Mouse (Mus musculus): ENCODE measurements around the gene Fgf15. TPM values are rescaled to one million over a fixed set of nuclear protein-coding genes. Genes with fewer than 3 reads are reported as not detected.

Gene Fgf15
- total and polyA plus RNA-seq, 3 experiments = 38.9 to 129 (median 48.5) TPM

DNA sequence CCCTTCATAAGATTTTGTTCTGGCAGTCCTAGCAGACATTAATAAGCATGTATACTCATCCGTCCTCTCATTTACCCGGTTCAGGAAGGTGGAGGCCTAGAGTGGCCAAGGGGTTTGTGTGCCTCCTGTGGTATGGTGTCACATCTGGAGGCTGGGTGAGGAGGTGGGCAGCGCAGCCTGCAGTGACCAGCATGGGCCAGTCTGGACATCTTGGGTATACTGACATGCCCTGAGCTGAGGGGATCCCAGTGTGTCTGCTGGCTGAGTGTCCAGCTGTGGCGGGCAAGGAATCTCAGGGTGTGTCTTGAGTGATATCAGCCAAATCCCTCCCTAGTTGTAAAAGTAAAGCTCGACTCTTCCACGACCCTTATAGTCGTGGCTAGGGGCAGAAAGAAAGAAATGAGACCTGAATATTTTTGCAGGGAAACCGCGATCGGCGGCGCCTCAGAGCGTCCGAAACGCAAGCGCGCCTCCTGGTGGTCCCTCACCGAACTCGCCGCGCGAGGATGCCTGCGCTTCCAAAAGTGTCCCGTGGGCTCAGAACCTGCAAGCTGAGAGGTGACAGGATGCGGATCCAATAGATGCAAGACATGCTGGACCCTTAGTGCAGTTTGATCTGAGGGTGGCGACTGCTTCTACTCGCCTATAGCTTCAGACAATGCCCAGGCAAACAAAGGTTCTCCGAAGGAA lies 10.5 kb downstream of the Fgf15 start:
- ATAC-seq (ENCODE audit: extremely low read depth, insufficient number of reproducible peaks, low FRiP score, poor library complexity, severe bottlenecking) (no peak; the same call in 1 of the 2 replicates), DNase-seq (ENCODE audit: low spot score) (no peak)
- Histone ChIP-seq H3K4me1 (ENCODE audit: insufficient read depth, low read depth, low read length) (peaks cover 25% of the 10 kb centered on the region), H3K9me3 (replicated peaks) (0 out of 2 replicates have a peak, but pooled peaks cover 3% of the 10 kb centered on the region), H3K4me3 (ENCODE audit: low read depth, low read length) (peak overlapping the region; percentile 11; the same call in 1 of the 2 replicates), H3K36me3 (replicated peaks) (peaks cover 48% of the 10 kb centered on the region), H3K27me3 (ENCODE audit: insufficient read depth, low read length) (no peaks in the 10 kb centered on the region)
- TF ChIP-seq CTCF (IDR thresholded peaks at IDR 0.05; ENCODE audit: low read depth, low read length) (peak; percentile 50), GATA1 (IDR thresholded peaks at IDR 0.05; ENCODE audit: borderline replicate concordance, low read length) (no peak)

DNA sequence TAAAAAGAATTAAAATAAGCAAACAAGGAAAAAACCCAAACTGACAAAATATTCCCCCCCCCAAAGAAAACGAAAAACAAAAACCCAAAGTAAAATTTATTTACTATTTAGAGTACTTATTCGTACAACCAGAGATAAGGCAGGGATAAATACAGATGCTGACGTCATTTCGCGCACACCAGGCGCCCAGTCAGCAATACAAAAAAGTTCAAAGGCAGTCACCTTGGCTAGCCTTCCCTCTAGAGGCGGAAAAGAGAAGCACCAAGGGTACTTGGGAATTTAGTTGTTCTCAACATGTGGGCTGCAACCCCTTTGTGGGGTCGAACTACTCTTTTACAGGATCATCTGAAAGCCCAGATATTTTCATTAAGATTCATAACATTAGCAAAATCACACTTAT lies 11.5 kb downstream of the Fgf15 start:
- Histone ChIP-seq H3K4me3 (ENCODE audit: low read depth, low read length) (no peak overlapping the region), H3K4me1 (ENCODE audit: insufficient read depth, low read depth, low read length) (peaks cover 21% of the 10 kb centered on the region), H3K27me3 (ENCODE audit: insufficient read depth, low read length) (no peaks in the 10 kb centered on the region), H3K36me3 (replicated peaks) (peaks cover 39% of the 10 kb centered on the region), H3K9me3 (replicated peaks) (0 out of 2 replicates have a peak, but pooled peaks cover 3% of the 10 kb centered on the region)
- ATAC-seq (ENCODE audit: extremely low read depth, insufficient number of reproducible peaks, low FRiP score, poor library complexity, severe bottlenecking) (peak; percentile 49; the same call in 1 of the 2 replicates), DNase-seq (ENCODE audit: low spot score) (peak; percentile 48)
- TF ChIP-seq GATA2 (IDR thresholded peaks at IDR 0.05; ENCODE audit: borderline replicate concordance, low read depth, low read length) = no peak
- TF ChIP-seq CTCF (IDR thresholded peaks at IDR 0.05; ENCODE audit: low read depth, low read length) = no peak
- TF ChIP-seq POLR2AphosphoS5 (IDR thresholded peaks at IDR 0.05; ENCODE audit: insufficient replicate concordance, low read depth, low read length) = no peak
- no peak for TF ChIP-seq GATA1 (IDR thresholded peaks at IDR 0.05; ENCODE audit: borderline replicate concordance, low read length)

DNA sequence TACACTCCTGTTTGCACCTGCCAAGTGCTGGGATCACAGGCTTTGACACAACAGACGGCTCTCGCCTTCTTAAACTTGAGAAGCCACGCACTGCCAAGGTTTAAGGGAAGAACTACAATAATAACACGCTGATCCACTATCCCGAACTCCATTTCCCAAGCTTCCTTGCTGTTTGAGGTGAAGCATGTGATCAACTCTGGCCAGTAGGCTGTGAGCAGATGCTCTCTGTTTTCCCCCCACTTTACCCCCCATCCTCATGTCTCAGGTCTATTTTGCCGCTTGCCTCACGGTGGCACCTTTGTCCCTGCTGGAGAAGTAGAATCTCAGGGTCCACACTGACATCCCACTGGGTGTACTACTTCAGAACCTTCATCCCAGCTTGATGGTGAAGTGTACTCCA lies 12.4 kb downstream of the Fgf15 start:
- no peaks in the 10 kb centered on the region for H3K27me3 ChIP-seq (ENCODE audit: insufficient read depth, low read length)
- peaks cover 31% of the 10 kb centered on the region for H3K36me3 ChIP-seq (replicated peaks)
- peaks cover 21% of the 10 kb centered on the region for H3K4me1 ChIP-seq (ENCODE audit: insufficient read depth, low read depth, low read length)
- no peak overlapping the region for H3K4me3 ChIP-seq (ENCODE audit: low read depth, low read length)
- no peak for TF ChIP-seq CTCF (IDR thresholded peaks at IDR 0.05; ENCODE audit: low read depth, low read length)
- TF ChIP-seq GATA2 (IDR thresholded peaks at IDR 0.05; ENCODE audit: borderline replicate concordance, low read depth, low read length) = no peak
- ATAC-seq (ENCODE audit: extremely low read depth, insufficient number of reproducible peaks, low FRiP score, poor library complexity, severe bottlenecking) (no peak), DNase-seq (ENCODE audit: low spot score) (no peak)
- H3K9me3 ChIP-seq (replicated peaks) = 0 out of 2 replicates have a peak, but pooled peaks cover 3% of the 10 kb centered on the region

- H3K9me3 ChIP-seq (replicated peaks) = no peaks in the 10 kb centered on the region
- no peak for DNase-seq (ENCODE audit: low spot score)
- peaks cover 25% of the 10 kb centered on the region for H3K4me1 ChIP-seq (ENCODE audit: insufficient read depth, low read depth, low read length)
- no peak for ATAC-seq (ENCODE audit: extremely low read depth, insufficient number of reproducible peaks, low FRiP score, poor library complexity, severe bottlenecking)
- no peak for TF ChIP-seq POLR2AphosphoS5 (IDR thresholded peaks at IDR 0.05; ENCODE audit: insufficient replicate concordance, low read depth, low read length)
- TF ChIP-seq CTCF (IDR thresholded peaks at IDR 0.05; ENCODE audit: low read depth, low read length) = no peak
- TF ChIP-seq TAL1 (conservative IDR thresholded peaks at IDR 0.05; ENCODE audit: low read depth, low read length) = no peak
- no peak for TF ChIP-seq GATA2 (IDR thresholded peaks at IDR 0.05; ENCODE audit: borderline replicate concordance, low read depth, low read length)
- no peak for TF ChIP-seq GATA1 (IDR thresholded peaks at IDR 0.05; ENCODE audit: borderline replicate concordance, low read length)
- no peak overlapping the region for H3K4me3 ChIP-seq (ENCODE audit: low read depth, low read length)
- H3K36me3 ChIP-seq (replicated peaks) = peaks cover 15% of the 10 kb centered on the region
- no peaks in the 10 kb centered on the region for H3K27me3 ChIP-seq (ENCODE audit: insufficient read depth, low read length)
These were observed 14.8 kb downstream of the Fgf15 start for GRCm38 (mm10) chr7:144911121-144911520.

- peaks cover 24% of the 10 kb centered on the region for H3K36me3 ChIP-seq (replicated peaks)
- H3K9me3 ChIP-seq (replicated peaks) = no peaks in the 10 kb centered on the region
- TF ChIP-seq GATA1 (IDR thresholded peaks at IDR 0.05; ENCODE audit: borderline replicate concordance, low read length) = no peak
- TF ChIP-seq CTCF (IDR thresholded peaks at IDR 0.05; ENCODE audit: low read depth, low read length) = no peak
- no peak for TF ChIP-seq GATA2 (IDR thresholded peaks at IDR 0.05; ENCODE audit: borderline replicate concordance, low read depth, low read length)
- TF ChIP-seq POLR2AphosphoS5 (IDR thresholded peaks at IDR 0.05; ENCODE audit: insufficient replicate concordance, low read depth, low read length) = no peak
- TF ChIP-seq TAL1 (conservative IDR thresholded peaks at IDR 0.05; ENCODE audit: low read depth, low read length) = no peak
- no peaks in the 10 kb centered on the region for H3K27me3 ChIP-seq (ENCODE audit: insufficient read depth, low read length)
- DNase-seq (ENCODE audit: low spot score) (no peak), ATAC-seq (ENCODE audit: extremely low read depth, insufficient number of reproducible peaks, low FRiP score, poor library complexity, severe bottlenecking) (no peak)
- H3K4me1 ChIP-seq (ENCODE audit: insufficient read depth, low read depth, low read length) = peaks cover 27% of the 10 kb centered on the region
- H3K4me3 ChIP-seq (ENCODE audit: low read depth, low read length) = no peak overlapping the region
These were observed 16.6 kb downstream of the Fgf15 start for GRCm38 (mm10) chr7:144912897-144913296.

DNA sequence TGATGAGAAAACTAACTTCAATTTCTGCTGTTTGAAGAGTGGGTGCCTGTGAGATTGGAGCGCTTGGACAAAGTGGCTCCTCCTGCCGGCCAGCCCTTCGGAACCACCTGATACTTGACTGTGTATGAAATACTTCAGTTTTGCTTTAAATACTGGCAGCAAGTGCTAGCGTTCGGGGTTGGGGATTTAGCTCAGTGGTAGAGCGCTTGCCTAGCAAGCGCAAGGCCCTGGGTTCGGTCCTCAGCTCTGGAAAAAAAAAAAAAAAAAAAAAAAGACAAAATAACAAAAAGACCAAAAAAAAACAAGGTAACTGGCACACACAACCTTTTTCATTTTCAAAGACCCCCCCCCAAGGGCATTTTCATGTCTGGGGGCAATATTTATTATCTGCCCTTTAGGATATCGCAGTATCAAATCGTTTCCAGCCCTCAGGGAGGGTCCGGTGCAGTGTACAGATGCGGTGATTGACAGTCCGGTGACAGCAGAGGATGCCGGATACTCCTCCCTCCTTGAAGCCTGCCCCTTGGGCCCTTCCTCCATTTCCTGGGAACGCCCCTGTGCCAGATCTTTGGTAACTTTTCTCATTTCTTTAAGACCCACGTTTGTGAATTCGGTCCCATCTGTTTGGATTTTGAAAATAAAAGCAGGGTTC lies 18.1 kb downstream of the Fgf15 start:
- DNase-seq (ENCODE audit: low spot score) (peak; percentile 74), ATAC-seq (ENCODE audit: extremely low read depth, insufficient number of reproducible peaks, low FRiP score, poor library complexity, severe bottlenecking) (peak; percentile 83)
- no peak for TF ChIP-seq TAL1 (conservative IDR thresholded peaks at IDR 0.05; ENCODE audit: low read depth, low read length)
- TF ChIP-seq GATA1 (IDR thresholded peaks at IDR 0.05; ENCODE audit: borderline replicate concordance, low read length) = no peak
- TF ChIP-seq POLR2AphosphoS5 (IDR thresholded peaks at IDR 0.05; ENCODE audit: insufficient replicate concordance, low read depth, low read length) = no peak
- TF ChIP-seq GATA2 (IDR thresholded peaks at IDR 0.05; ENCODE audit: borderline replicate concordance, low read depth, low read length) = no peak
- TF ChIP-seq CTCF (IDR thresholded peaks at IDR 0.05; ENCODE audit: low read depth, low read length) = no peak

More for the DNA sequence above, 18.1 kb downstream of the Fgf15 start:
- H3K4me3 ChIP-seq (ENCODE audit: low read depth, low read length) = peak overlapping the region; percentile 95
- peaks cover 35% of the 10 kb centered on the region for H3K36me3 ChIP-seq (replicated peaks)
- no peaks in the 10 kb centered on the region for H3K9me3 ChIP-seq (replicated peaks)
- H3K4me1 ChIP-seq (ENCODE audit: insufficient read depth, low read depth, low read length) = peaks cover 28% of the 10 kb centered on the region
- no peaks in the 10 kb centered on the region for H3K27me3 ChIP-seq (ENCODE audit: insufficient read depth, low read length)
